Mouse (Mus musculus): ENCODE measurements at regions not wholly inside any gene's neighbourhood (a gene's known extent, or its start where the extent isn't known, plus 50 kb on each side); places are given as distances from the start of the nearest gene placed in this dataset.

DNA sequence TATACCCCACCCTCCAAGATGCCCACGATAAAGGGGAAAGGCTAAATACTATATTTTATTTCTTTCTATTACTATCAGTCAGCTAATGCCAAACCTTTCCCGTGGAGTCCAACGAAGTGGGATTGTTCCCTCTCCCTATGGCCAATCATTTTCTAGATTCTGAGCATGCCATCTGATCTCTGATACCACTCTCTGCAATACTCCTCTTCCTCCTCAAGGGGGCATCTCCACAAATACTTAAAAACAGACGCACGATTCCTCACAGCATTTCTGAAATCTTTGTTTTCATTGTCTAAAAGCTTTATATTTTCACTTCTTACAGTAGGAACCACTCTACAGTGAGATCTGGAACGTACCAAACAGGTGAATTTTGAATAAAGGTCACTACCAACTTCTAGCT is 270.8 kb downstream of the Pdha2 start:
- no peaks in the 10 kb centered on the region for H3K79me2 ChIP-seq (replicated peaks; ENCODE audit: control insufficient read depth, extremely low read depth, insufficient read depth, poor library complexity, severe bottlenecking)
- dilution Hi-C loops (cut with MboI; ENCODE audit: extremely low pct_ligation_motif_present, extremely low pct_unique_long_range_greater_than_20kb, low sequenced_read_pairs): no loop called here
- H3K4me3 ChIP-seq (replicated peaks in 1 of 3; ENCODE audit: low read depth in 2 of 3, low read length in 2 of 3, poor library complexity in 1 of 3): no peak overlapping the region
- no peak overlapping the region for H3K9ac ChIP-seq (ENCODE audit: insufficient read depth, low read depth)
- in situ Hi-C loops (cut with MboI; ENCODE audit: low pct_ligation_motif_present, low pct_unique_long_range_greater_than_20kb, low sequenced_read_pairs): no loop called here
- DNase-seq (ENCODE audit: extremely low read depth): peak; percentile 26
- no peaks in the 10 kb centered on the region for H3K9me3 ChIP-seq (replicated peaks; ENCODE audit: low read length)
- peak overlapping the region; percentile 74; the same call in 1 of the 2 replicates for H3K4me2 ChIP-seq (ENCODE audit: insufficient read depth, low read depth, poor library complexity, severe bottlenecking)
- H3K4me1 ChIP-seq (ENCODE audit: control insufficient read depth in 1 of 2, insufficient read depth in 2 of 2): no peaks in the 10 kb centered on the region
- H3K36me3 ChIP-seq (replicated peaks in 1 of 2; ENCODE audit: control insufficient read depth in 1 of 2, insufficient read depth in 1 of 2, low read length in 1 of 2): no peaks in the 10 kb centered on the region
- peak; percentile 53; the same call in 1 of the 2 replicates for TF ChIP-seq NRF1 (IDR thresholded peaks at IDR 0.05; ENCODE audit: low read depth, low read length)
- no peak for TF ChIP-seq TCF12 (IDR thresholded peaks at IDR 0.05; ENCODE audit: low read depth, low read length)
- TF ChIP-seq MYC (IDR thresholded peaks at IDR 0.05; ENCODE audit: low read depth, low read length): no peak
- TF ChIP-seq POLR2A (IDR thresholded peaks at IDR 0.05; ENCODE audit: low read depth, low read length): no peak
- TF ChIP-seq POLR2AphosphoS2 (IDR thresholded peaks at IDR 0.05; ENCODE audit: low read depth, low read length): no peak
- no peak for TF ChIP-seq E2F4 (IDR thresholded peaks at IDR 0.05; ENCODE audit: insufficient replicate concordance, low read depth, low read length)
- TF ChIP-seq NELFE (IDR thresholded peaks at IDR 0.05; ENCODE audit: low read depth, low read length): 0 out of 2 replicates have a peak, but pooled peaks have one; percentile 27
- peak; percentile 66 for TF ChIP-seq RAD21 (IDR thresholded peaks at IDR 0.05; ENCODE audit: low read depth, low read length)
- TF ChIP-seq SIN3A (IDR thresholded peaks at IDR 0.05; ENCODE audit: low read length): no peak
- TF ChIP-seq ZMIZ1 (IDR thresholded peaks at IDR 0.05; ENCODE audit: low read depth, low read length): no peak
- TF ChIP-seq IRF4 (IDR thresholded peaks at IDR 0.05; ENCODE audit: low read depth, low read length): no peak; the same call in 1 of the 2 replicates
- no peak for TF ChIP-seq ELF1 (IDR thresholded peaks at IDR 0.05; ENCODE audit: low read depth, low read length)
- TF ChIP-seq UBTF (IDR thresholded peaks at IDR 0.05; ENCODE audit: low read depth, low read length): no peak
- TF ChIP-seq CHD2 (IDR thresholded peaks at IDR 0.05; ENCODE audit: low read length): no peak
- no peak for TF ChIP-seq MAX (IDR thresholded peaks at IDR 0.05; ENCODE audit: low read length)
- TF ChIP-seq TBP (conservative IDR thresholded peaks at IDR 0.05; ENCODE audit: low read depth, low read length): no peak
- no peak for TF ChIP-seq GABPA (IDR thresholded peaks at IDR 0.05; ENCODE audit: insufficient replicate concordance, low read depth, low read length)
- no peak for TF ChIP-seq ZKSCAN1 (IDR thresholded peaks at IDR 0.05; ENCODE audit: borderline replicate concordance, low read depth, low read length)
- TF ChIP-seq USF2 (conservative IDR thresholded peaks at IDR 0.05; ENCODE audit: low read depth, low read length): no peak
- TF ChIP-seq SMC3 (IDR thresholded peaks at IDR 0.05; ENCODE audit: low read depth, low read length): peak; percentile 83
- peak; percentile 50; the same call in 1 of the 2 replicates for TF ChIP-seq JUND (conservative IDR thresholded peaks at IDR 0.05; ENCODE audit: low read depth, low read length)
- no peak for TF ChIP-seq RCOR1 (conservative IDR thresholded peaks at IDR 0.05; ENCODE audit: low read depth, low read length)
- TF ChIP-seq MAZ (IDR thresholded peaks at IDR 0.05; ENCODE audit: low read depth, low read length): no peak
- no peak for TF ChIP-seq MEF2A (IDR thresholded peaks at IDR 0.05; ENCODE audit: borderline replicate concordance, low read depth, low read length)
- no peak for TF ChIP-seq JUN (IDR thresholded peaks at IDR 0.05; ENCODE audit: insufficient read depth, low read depth, low read length)
- TF ChIP-seq CTCF (conservative IDR thresholded peaks at IDR 0.05 in 1 of 2, IDR thresholded peaks at IDR 0.05 in 1 of 2; ENCODE audit: low read depth in 2 of 2, low read length in 2 of 2): peak; percentile 43 to 79; a peak in 3 of 4 replicates
- peak; percentile 20; the same call in 1 of the 2 replicates for TF ChIP-seq ZC3H11A (IDR thresholded peaks at IDR 0.05; ENCODE audit: low read depth, low read length)
- TF ChIP-seq EP300 (IDR thresholded peaks at IDR 0.05; ENCODE audit: low read length): no peak
- TF ChIP-seq BHLHE40 (IDR thresholded peaks at IDR 0.05; ENCODE audit: low read depth, low read length): no peak
- TF ChIP-seq ETS1 (conservative IDR thresholded peaks at IDR 0.05; ENCODE audit: low read depth, low read length): no peak
- no peak for TF ChIP-seq KAT2A (IDR thresholded peaks at IDR 0.05; ENCODE audit: insufficient replicate concordance, low read length)
- no peak for TF ChIP-seq MAFK (IDR thresholded peaks at IDR 0.05; ENCODE audit: insufficient replicate concordance, low read length)
- TF ChIP-seq HCFC1 (IDR thresholded peaks at IDR 0.05; ENCODE audit: low read depth, low read length): no peak
- no peak for TF ChIP-seq USF1 (IDR thresholded peaks at IDR 0.05; ENCODE audit: low read depth, low read length)
- TF ChIP-seq ZNF384 (IDR thresholded peaks at IDR 0.05; ENCODE audit: low read depth, low read length): no peak
- no peak for TF ChIP-seq MXI1 (IDR thresholded peaks at IDR 0.05; ENCODE audit: low read depth, low read length)
- TF ChIP-seq PAX5 (IDR thresholded peaks at IDR 0.05; ENCODE audit: low read length): no peak
- 0 out of 2 replicates have a peak, but pooled peaks have one; percentile 29 for TF ChIP-seq CHD1 (IDR thresholded peaks at IDR 0.05; ENCODE audit: low read depth, low read length)
- no peak overlapping the region for H3K27ac ChIP-seq (ENCODE audit: insufficient read depth, low read depth)
- no peaks in the 10 kb centered on the region for H3K27me3 ChIP-seq (replicated peaks)

Measured in CH12.LX (cell line).